Mouse (Mus musculus): ENCODE measurements at regions not wholly inside any gene's neighbourhood (a gene's known extent, or its start where the extent isn't known, plus 50 kb on each side); places are given as distances from the start of the nearest gene placed in this dataset.

GRCm38 (mm10) chr10:111806916-111807315 is 165.5 kb upstream of the Krr1 start:
- Histone ChIP-seq H3K27me3 (ENCODE audit: control insufficient read depth in 1 of 2, insufficient read depth in 2 of 2, low read length in 2 of 2) (peaks cover 0 to 2% of the 10 kb centered on the region in 2 experiments; a peak in 2 of 4 replicates), H3K4me1 (ENCODE audit: control insufficient read depth in 1 of 2, insufficient read depth in 2 of 2, low read length in 2 of 2) (no peaks in the 10 kb centered on the region), H3K9ac (ENCODE audit: control insufficient read depth, low read depth, low read length, poor library complexity, severe bottlenecking) (no peak overlapping the region), H3K4me3 (ENCODE audit: control insufficient read depth in 1 of 2, insufficient read depth in 1 of 2, low read depth in 2 of 2, low read length in 2 of 2) (no peak overlapping the region), H3K9me3 (replicated peaks; ENCODE audit: insufficient read depth, low read length) (no peaks in the 10 kb centered on the region), H3K27ac (ENCODE audit: control insufficient read depth, low read depth, low read length) (no peak overlapping the region), H3K36me3 (ENCODE audit: control insufficient read depth in 1 of 2, insufficient read depth in 2 of 2, low read length in 2 of 2) (no peaks in the 10 kb centered on the region), H3K79me2 (ENCODE audit: control insufficient read depth, insufficient read depth, low read length, poor library complexity) (no peaks in the 10 kb centered on the region)
- no peak for TF ChIP-seq ELF1 (IDR thresholded peaks at IDR 0.05; ENCODE audit: low read depth, low read length)
- no peak for TF ChIP-seq ZC3H11A (IDR thresholded peaks at IDR 0.05; ENCODE audit: low read depth, low read length)
- TF ChIP-seq TAL1 (IDR thresholded peaks at IDR 0.05; ENCODE audit: low read length), result no peak
- no peak for TF ChIP-seq TBP (IDR thresholded peaks at IDR 0.05; ENCODE audit: low read depth, low read length)
- TF ChIP-seq MAFK (IDR thresholded peaks at IDR 0.05; ENCODE audit: borderline replicate concordance, low read depth, low read length), result no peak
- no peak for TF ChIP-seq CHD1 (IDR thresholded peaks at IDR 0.05; ENCODE audit: low read depth, low read length)
- TF ChIP-seq MEF2A (IDR thresholded peaks at IDR 0.05; ENCODE audit: extremely low read depth, insufficient replicate concordance, low read depth, low read length, poor library complexity, severe bottlenecking), result no peak
- no peak for TF ChIP-seq CHD2 (IDR thresholded peaks at IDR 0.05; ENCODE audit: low read length)
- TF ChIP-seq MAZ (IDR thresholded peaks at IDR 0.05; ENCODE audit: low read depth, low read length), result no peak
- TF ChIP-seq KAT2A (conservative IDR thresholded peaks at IDR 0.05; ENCODE audit: low read depth, low read length), result no peak
- TF ChIP-seq RAD21 (IDR thresholded peaks at IDR 0.05; ENCODE audit: low read depth, low read length), result no peak
- TF ChIP-seq MXI1 (IDR thresholded peaks at IDR 0.05; ENCODE audit: low read depth, low read length), result no peak
- no peak for TF ChIP-seq BHLHE40 (IDR thresholded peaks at IDR 0.05; ENCODE audit: borderline replicate concordance, low read depth, low read length)
- TF ChIP-seq JUND (IDR thresholded peaks at IDR 0.05; ENCODE audit: low read depth, low read length), result no peak
- no peak for TF ChIP-seq E2F4 (IDR thresholded peaks at IDR 0.05; ENCODE audit: borderline replicate concordance, low read depth, low read length)
- no peak for TF ChIP-seq RCOR1 (IDR thresholded peaks at IDR 0.05; ENCODE audit: low read depth, low read length)
- no peak for TF ChIP-seq UBTF (IDR thresholded peaks at IDR 0.05; ENCODE audit: borderline replicate concordance, insufficient read depth, low read depth, low read length)
- TF ChIP-seq NELFE (IDR thresholded peaks at IDR 0.05; ENCODE audit: low read depth, low read length), result no peak
- DNase-seq (ENCODE audit: low read depth, low spot score), result no peak

- Histone ChIP-seq H3K9me3 (replicated peaks; ENCODE audit: insufficient read depth, low read length) (no peaks in the 10 kb centered on the region), H3K79me2 (ENCODE audit: control insufficient read depth, insufficient read depth, low read length, poor library complexity) (no peaks in the 10 kb centered on the region), H3K9ac (ENCODE audit: control insufficient read depth, low read depth, low read length, poor library complexity, severe bottlenecking) (no peak overlapping the region), H3K4me1 (ENCODE audit: control insufficient read depth in 1 of 2, insufficient read depth in 2 of 2, low read length in 2 of 2) (no peaks in the 10 kb centered on the region), H3K27ac (ENCODE audit: control insufficient read depth, low read depth, low read length) (no peak overlapping the region), H3K4me3 (ENCODE audit: control insufficient read depth in 1 of 2, insufficient read depth in 1 of 2, low read depth in 2 of 2, low read length in 2 of 2) (no peak overlapping the region), H3K36me3 (ENCODE audit: control insufficient read depth in 1 of 2, insufficient read depth in 2 of 2, low read length in 2 of 2) (no peaks in the 10 kb centered on the region), H3K27me3 (ENCODE audit: control insufficient read depth in 1 of 2, insufficient read depth in 2 of 2, low read length in 2 of 2) (peaks cover 0 to 2% of the 10 kb centered on the region in 2 experiments; a peak in 1 of 4 replicates)
- no peak for TF ChIP-seq CHD1 (IDR thresholded peaks at IDR 0.05; ENCODE audit: low read depth, low read length)
- no peak for DNase-seq (ENCODE audit: low read depth, low spot score)
These were observed 158.7 kb upstream of the Krr1 start for GRCm38 (mm10) chr10:111813736-111814135.

Measured in MEL (cell line).